ENCODE assay signal across 8 mouse cellular contexts in the genomic region with DNA sequence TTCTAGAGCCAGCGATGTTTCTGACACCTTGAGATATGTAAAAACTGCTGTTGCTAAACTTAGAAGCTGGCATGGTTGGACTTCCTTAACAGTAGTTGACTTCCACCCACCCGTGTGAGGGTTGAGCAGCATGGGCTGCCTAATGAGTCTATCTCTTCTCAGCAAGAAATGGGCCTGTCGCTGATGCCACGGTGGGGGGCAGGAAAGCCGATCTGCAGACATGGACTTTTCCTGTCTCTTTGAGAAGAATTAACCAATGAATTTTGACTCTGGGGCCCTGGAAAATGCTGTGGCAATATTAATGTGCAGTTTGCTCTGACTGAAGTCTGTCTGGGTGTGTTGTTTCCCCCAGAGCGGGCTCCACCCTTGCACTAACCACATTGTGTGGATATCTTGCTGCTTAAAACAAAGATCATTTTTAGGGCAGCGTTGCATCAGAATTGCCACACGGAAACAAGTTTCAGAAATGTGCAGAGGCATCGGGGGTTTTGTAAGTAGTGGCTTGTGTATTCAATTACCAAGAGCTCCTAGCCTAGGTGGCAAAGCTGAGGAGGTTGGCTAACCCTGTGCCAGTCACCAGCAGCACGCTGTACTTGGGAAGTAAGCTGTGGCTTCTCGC. TPM values are rescaled to one million over a fixed set of nuclear protein-coding genes. Genes with fewer than 3 reads are reported as not detected.
DNase-seq lines count a peak whose midpoint lies in the region; ATAC-seq and TF ChIP-seq lines count a peak whose summit lies in the region.

No protein-coding gene starts in this region.

- no peak for TF ChIP-seq POLR2A in liver, adult 2 months (IDR thresholded peaks at IDR 0.05; ENCODE audit: extremely low read depth, insufficient read depth, low read length)

- H3K9ac ChIP-seq in liver, adult 2 months (ENCODE audit: low read depth, low read length), result peak overlapping the region; percentile 29; the same call in 1 of the 2 replicates

- peaks cover 2% of the 10 kb centered on the region; the same call in 1 of the 2 replicates for H3K79me2 ChIP-seq in liver, adult 2 months (ENCODE audit: control insufficient read depth, insufficient read depth, low read length)

- no peak for DNase-seq in layer of hippocampus, adult 2 months (ENCODE audit: low spot score in 2 of 2)
- DNase-seq in layer of hippocampus, adult 8-10 months (ENCODE audit: low spot score in 2 of 2), result no peak
- DNase-seq in c-Kit-positive CD71-positive TER-119-positive erythroid progenitor cells, embryonic 14.5 days (ENCODE audit: low spot score), result peak; percentile 64
- no peak for DNase-seq in liver, adult 2 months (ENCODE audit: extremely low read depth, low read depth, low spot score)
- peak; percentile 64 for DNase-seq in natural killer cell, adult 2 months (ENCODE audit: low spot score in 2 of 2)
- DNase-seq in embryo, embryonic 9.5 days (ENCODE audit: extremely low spot score), result no peak
- DNase-seq in urinary bladder, postnatal 4 days (ENCODE audit: low spot score in 2 of 2), result no peak

- H3K36me3 ChIP-seq in liver, adult 2 months (ENCODE audit: control insufficient read depth, insufficient read depth, low read length), result no peaks in the 10 kb centered on the region

- 66% methylated on average over 11 of the region's 11 CpGs for WGBS in liver, adult 2 months

- peak overlapping the region; percentile 12; the same call in 1 of the 2 replicates for H3K4me3 ChIP-seq in layer of hippocampus, adult 2 months
- H3K4me3 ChIP-seq in liver, adult 2 months (ENCODE audit: insufficient read depth, low read depth, low read length), result peak overlapping the region; percentile 26; the same call in 1 of the 2 replicates

- peak overlapping the region; percentile 87 for H3K27ac ChIP-seq in layer of hippocampus, adult 2 months
- peak overlapping the region; percentile 33 for H3K27ac ChIP-seq in liver, adult 2 months (replicated peaks; ENCODE audit: insufficient read depth, low read depth, low read length)

- no peaks in the 10 kb centered on the region for H3K27me3 ChIP-seq in liver, adult 2 months (ENCODE audit: control insufficient read depth, insufficient read depth, low read length)

- no peaks in the 10 kb centered on the region for H3K4me1 ChIP-seq in liver, adult 2 months (ENCODE audit: control insufficient read depth, insufficient read depth, low read length)

- no peak for TF ChIP-seq CTCF in layer of hippocampus, adult 2 months (conservative IDR thresholded peaks at IDR 0.05)
- TF ChIP-seq CTCF in liver, adult 2 months (IDR thresholded peaks at IDR 0.05; ENCODE audit: low read depth, low read length), result no peak

- ATAC-seq in cerebellum, adult (ENCODE audit: insufficient number of reproducible peaks, low FRiP score, low TSS enrichment), result no peak

RNA-seq across cellular contexts. Expression of gene Add3, which starts 53.8 kb away (rescaled TPM):
- total RNA-seq in layer of hippocampus, adult 2 months (2021), result 100 to 1,000 TPM; 125 to 129 TPM
- total RNA-seq in layer of hippocampus, adult 8-10 months (2022), result 100 to 1,000 TPM; 121 to 162 (median 144) TPM
- total RNA-seq in liver, adult 2 months (2014; rRNA removed), result 10.9 and 12.1 TPM in 2 replicates
- polyA plus RNA-seq in liver, adult 2 months (2012; rRNA removed), result 4.0 and 4.3 TPM in 2 replicates

Comparison
In these comparisons a context has a peak if more than half of its experiments do, and no peak if none do; other contexts are left out.
1. DNase-seq: peak in c-Kit-positive CD71-positive TER-119-positive erythroid progenitor cells, embryonic 14.5 days (single experiment) and natural killer cell, adult 2 months (2 of 2); none in layer of hippocampus, adult 2 months (0 of 2), layer of hippocampus, adult 8-10 months (0 of 2), liver, adult 2 months (single experiment), embryo, embryonic 9.5 days (single experiment) and urinary bladder, postnatal 4 days (0 of 2).